Mouse (Mus musculus): ENCODE measurements around the gene Vcam1. TPM values are rescaled to one million over a fixed set of nuclear protein-coding genes. Genes with fewer than 3 reads are reported as not detected.

The Vcam1 gene
- 10 to 100 TPM; 23.7 to 24.1 TPM for total RNA-seq (2021)

GRCm38 (mm10) chr3:116129259-116129738 is at the start of gene Vcam1:
Vcam1 (minus strand) TSS chr3:116129688.
- intact Hi-C loops (cut with DNase I) = loop anchor here (2.0 kb wide), 1 partner anchor 14 kb away; no protein-coding TSS in a partner anchor

GRCm38 (mm10) chr3:116175106-116175505 is 45.6 kb upstream of the Vcam1 start:
- no peak for DNase-seq (ENCODE audit: low spot score in 2 of 2)
- intact Hi-C loops (cut with DNase I) = no loop called here

More at GRCm38 (mm10) chr3:116129259-116129738, at the start of gene Vcam1:
- peak; percentile 28 to 49 for DNase-seq (ENCODE audit: low spot score in 2 of 2)

GRCm38 (mm10) chr3:116171461-116171860 is 42.0 kb upstream of the Vcam1 start:
- DNase-seq (ENCODE audit: low spot score in 2 of 2) = no peak
- intact Hi-C loops (cut with DNase I) = no loop called here

GRCm38 (mm10) chr3:116168056-116168455 is 38.6 kb upstream of the Vcam1 start:
- intact Hi-C loops (cut with DNase I) = no loop called here
- no peak for DNase-seq (ENCODE audit: low spot score in 2 of 2)

- intact Hi-C loops (cut with DNase I) = no loop called here
- DNase-seq (ENCODE audit: low spot score in 2 of 2) = no peak
These were observed 36.8 kb upstream of the Vcam1 start for GRCm38 (mm10) chr3:116166296-116166695.

- intact Hi-C loops (cut with DNase I) = no loop called here
- no peak for DNase-seq (ENCODE audit: low spot score in 2 of 2)
These were observed 35.5 kb upstream of the Vcam1 start for GRCm38 (mm10) chr3:116165030-116165429.

- intact Hi-C loops (cut with DNase I) = loop anchor here (2.0 to 5.0 kb wide), 2 partner anchors 69 to 87 kb away; no protein-coding TSS in a partner anchor
- DNase-seq (ENCODE audit: low spot score in 2 of 2) = peak in 1 of 2 experiments; percentile 74
These were observed 34.0 kb upstream of the Vcam1 start for GRCm38 (mm10) chr3:116163517-116163916.

GRCm38 (mm10) chr3:116162097-116162666 is 32.7 kb upstream of the Vcam1 start:
- no peak for DNase-seq (ENCODE audit: low spot score in 2 of 2)
- intact Hi-C loops (cut with DNase I) = loop anchor here (2.0 to 5.0 kb wide), 2 partner anchors 70 to 89 kb away; no protein-coding TSS in a partner anchor

GRCm38 (mm10) chr3:116159376-116159775 is 29.9 kb upstream of the Vcam1 start:
- DNase-seq (ENCODE audit: low spot score in 2 of 2) = no peak
- intact Hi-C loops (cut with DNase I) = no loop called here

GRCm38 (mm10) chr3:116157447-116157990 is 28.0 kb upstream of the Vcam1 start:
- intact Hi-C loops (cut with DNase I) = no loop called here
- no peak for DNase-seq (ENCODE audit: low spot score in 2 of 2)

GRCm38 (mm10) chr3:116150056-116150632 is 20.7 kb upstream of the Vcam1 start:
- intact Hi-C loops (cut with DNase I) = no loop called here
- no peak for DNase-seq (ENCODE audit: low spot score in 2 of 2)

- intact Hi-C loops (cut with DNase I) = no loop called here
- no peak for DNase-seq (ENCODE audit: low spot score in 2 of 2)
These were observed 19.6 kb upstream of the Vcam1 start for GRCm38 (mm10) chr3:116149096-116149495.

- DNase-seq (ENCODE audit: low spot score in 2 of 2) = no peak
- intact Hi-C loops (cut with DNase I) = no loop called here
These were observed 19.2 kb upstream of the Vcam1 start for GRCm38 (mm10) chr3:116148676-116149075.

- intact Hi-C loops (cut with DNase I) = no loop called here
- no peak for DNase-seq (ENCODE audit: low spot score in 2 of 2)
These were observed 11.7 kb upstream of the Vcam1 start for GRCm38 (mm10) chr3:116141226-116141625.

GRCm38 (mm10) chr3:116139000-116139399 is 9.5 kb upstream of the Vcam1 start:
- intact Hi-C loops (cut with DNase I) = no loop called here

GRCm38 (mm10) chr3:116138081-116138480 is 8.6 kb upstream of the Vcam1 start:
- DNase-seq (ENCODE audit: low spot score in 2 of 2) = no peak
- intact Hi-C loops (cut with DNase I) = no loop called here

More at GRCm38 (mm10) chr3:116139000-116139399, 9.5 kb upstream of the Vcam1 start:
- no peak for DNase-seq (ENCODE audit: low spot score in 2 of 2)

- DNase-seq (ENCODE audit: low spot score in 2 of 2) = no peak
- intact Hi-C loops (cut with DNase I) = no loop called here
These were observed 3.9 kb upstream of the Vcam1 start for GRCm38 (mm10) chr3:116133363-116133762.

GRCm38 (mm10) chr3:116130711-116131110 is 1.2 kb upstream of the Vcam1 start:
- intact Hi-C loops (cut with DNase I) = no loop called here
- no peak for DNase-seq (ENCODE audit: low spot score in 2 of 2)

GRCm38 (mm10) chr3:116129841-116130595 is 530 bp upstream of the Vcam1 start:
- intact Hi-C loops (cut with DNase I) = loop anchor here (2.0 kb wide), 1 partner anchor 15 kb away; no protein-coding TSS in a partner anchor
- no peak for DNase-seq (ENCODE audit: low spot score in 2 of 2)
